Mouse (Mus musculus) heart, postnatal 0 days (tissue): ENCODE data around the gene Ndufs8.

Source experiments
- CTCF ChIP-seq: IDR thresholded peaks from 2 replicates; pipeline ENCODE4 v1.5.1; 2016; ENCODE audit warnings: antibody characterized with exemption, control low read depth, low read depth
- EP300 ChIP-seq: IDR thresholded peaks from 2 replicates; pipeline ENCODE4 v1.6.1; 2016; ENCODE audit warnings: antibody characterized with exemption, low read depth

DNA sequence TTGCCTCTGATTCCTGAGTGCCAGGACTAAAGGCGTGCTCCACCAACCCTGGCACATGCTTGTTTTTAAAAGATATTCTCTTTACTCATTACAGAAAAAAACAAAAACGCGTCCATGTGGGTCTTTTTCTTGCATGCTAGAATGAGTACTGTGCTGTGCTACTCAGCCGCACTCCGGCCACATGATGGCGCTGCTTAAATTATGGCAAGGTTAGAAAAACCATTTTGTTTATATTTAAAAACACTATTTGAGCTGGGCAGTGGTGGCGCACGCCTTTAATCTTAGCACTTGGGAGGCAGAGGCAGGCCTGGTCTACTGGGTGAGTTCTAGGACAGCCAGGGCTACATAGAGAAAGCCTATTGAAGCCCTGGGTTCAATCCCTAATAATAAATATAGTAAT lies 22.4 kb downstream of the Ndufs8 start:
- TF ChIP-seq EP300 (no peak), CTCF (peak; percentile 31)
